Mouse (Mus musculus) layer of hippocampus, adult 9-11 months (tissue): Measurements from ENCODE around the gene Slc9b1.

Experiments used
- DNase-seq: peaks from one replicate; pipeline ENCODE4 v3.0.0; 2022

The Slc9b1 gene

GRCm38 (mm10) chr3:135395085-135395484 lies 47.3 kb downstream of the Slc9b1 start:
- no peak for DNase-seq

DNA sequence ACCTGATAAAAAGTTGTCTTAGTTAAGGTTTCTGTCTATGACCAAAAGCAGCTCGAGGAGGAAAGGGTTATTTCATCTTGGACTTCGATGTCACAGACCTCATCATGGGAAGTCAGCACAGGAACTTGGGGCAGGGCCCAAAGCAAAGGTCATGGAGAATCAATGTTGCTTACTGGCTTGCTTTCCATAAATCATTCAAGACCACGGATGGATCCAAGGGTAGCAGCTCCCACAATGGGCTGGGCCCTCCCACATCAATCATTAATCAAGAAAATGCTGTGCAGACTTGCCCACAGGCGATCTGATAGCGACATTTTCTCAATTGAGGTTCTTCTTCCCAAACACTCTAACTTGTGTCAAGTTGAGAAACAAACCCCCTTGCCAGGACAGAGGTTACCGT lies 48.3 kb downstream of the Slc9b1 start:
- no peak for DNase-seq

DNA sequence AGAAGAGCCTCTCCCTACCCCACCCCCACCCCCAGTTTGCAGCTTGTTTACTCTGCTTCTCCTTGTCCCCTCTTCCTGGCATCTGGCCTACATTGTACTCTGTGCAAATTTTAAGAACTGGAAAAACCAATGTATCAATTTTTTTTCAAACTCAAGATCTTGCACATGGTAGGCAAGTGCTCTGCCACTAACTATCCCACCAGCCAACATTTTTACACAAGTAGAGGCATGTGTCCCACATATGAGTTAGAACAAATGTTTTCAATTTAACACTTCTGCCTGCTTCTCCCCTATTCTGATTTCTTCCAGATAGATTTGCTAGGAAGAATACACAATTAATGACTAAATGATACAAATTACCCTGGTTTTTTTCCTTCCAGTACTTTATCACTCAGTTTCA lies 49.3 kb downstream of the Slc9b1 start:
- no peak for DNase-seq

DNA sequence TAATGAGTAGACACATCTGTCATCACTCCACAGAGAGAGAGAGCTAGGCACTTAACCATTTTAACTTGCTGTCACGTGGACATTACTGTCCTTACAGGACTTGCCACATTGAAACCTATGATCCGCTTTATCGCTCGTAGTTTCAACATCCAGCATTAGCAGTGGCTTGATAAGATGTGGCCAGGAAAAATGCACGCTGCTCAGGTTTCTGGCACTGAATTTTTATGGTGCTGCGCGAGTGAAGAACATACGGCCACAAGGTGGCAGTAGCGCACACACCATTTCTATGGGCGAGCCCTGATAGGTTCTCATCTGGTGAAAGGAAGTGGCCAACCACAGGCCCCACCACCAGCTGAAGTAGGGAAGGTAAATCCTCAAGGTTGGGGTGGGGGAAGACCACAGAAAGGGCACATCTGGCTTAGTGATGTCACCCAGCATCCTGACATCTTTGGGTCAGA lies 54.4 kb downstream of the Slc9b1 start:
- DNase-seq = peak; percentile 81

DNA sequence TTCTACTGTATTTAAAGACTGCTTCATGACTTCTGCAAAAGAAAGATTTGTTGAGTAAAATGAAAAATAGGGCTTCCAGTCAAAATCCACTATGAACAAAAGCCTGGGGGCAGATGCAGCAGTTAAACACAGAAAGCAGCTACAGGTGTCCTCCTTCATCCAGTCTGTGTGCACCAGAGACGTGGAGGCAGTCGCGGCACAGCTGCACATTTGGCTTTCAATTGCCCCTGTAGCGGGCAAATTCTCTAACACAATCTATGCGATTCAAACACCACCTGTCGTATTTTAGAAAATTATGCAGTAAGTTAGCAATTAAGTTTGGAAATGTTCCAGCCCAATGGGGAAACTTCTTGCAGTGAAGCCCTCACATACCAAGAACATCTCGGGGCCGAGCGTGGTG lies 55.4 kb downstream of the Slc9b1 start:
- peak; percentile 19 for DNase-seq

DNA sequence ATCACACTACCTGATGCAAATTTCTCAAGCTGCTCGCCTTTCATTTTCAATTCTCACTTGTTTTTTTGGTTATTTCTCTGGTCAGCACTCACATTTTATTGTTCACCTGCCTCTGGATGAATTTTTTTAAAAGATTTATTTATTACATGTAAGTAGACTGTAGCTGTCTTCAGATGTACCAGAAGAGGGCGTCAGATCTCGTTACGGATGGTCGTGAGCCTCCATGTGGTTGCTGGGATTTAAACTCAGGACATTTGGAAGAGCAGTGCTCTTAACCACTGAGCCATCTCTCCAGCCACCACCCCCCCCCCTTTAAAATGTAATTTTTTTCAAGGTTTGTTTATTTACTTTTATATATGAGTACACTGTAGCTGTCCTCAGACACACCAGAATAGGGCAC lies 56.0 kb downstream of the Slc9b1 start:
- DNase-seq = no peak

- DNase-seq = no peak
These were observed 56.8 kb downstream of the Slc9b1 start for GRCm38 (mm10) chr3:135404599-135404998.

DNA sequence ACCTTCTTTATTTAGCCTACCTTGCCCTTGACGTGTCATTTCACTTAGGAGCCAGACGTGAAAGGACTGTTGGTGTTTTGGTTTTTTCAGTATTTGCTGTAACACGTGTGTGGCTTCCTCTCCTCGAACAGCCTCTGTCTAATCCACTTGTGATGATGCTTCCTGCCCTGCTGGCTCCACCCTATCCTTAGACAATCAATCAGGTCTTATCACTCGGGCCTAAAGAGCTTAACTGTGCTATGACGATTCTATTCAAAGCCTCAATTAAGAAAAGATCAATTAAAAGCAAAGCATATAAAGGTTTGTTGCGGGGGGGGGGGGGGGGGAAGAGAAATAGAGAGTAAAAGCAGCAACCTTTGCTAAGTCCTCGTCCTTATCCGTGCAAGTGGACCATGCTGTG lies 59.5 kb downstream of the Slc9b1 start:
- no peak for DNase-seq

- no peak for DNase-seq
These were observed 61.4 kb downstream of the Slc9b1 start for GRCm38 (mm10) chr3:135409219-135409618.

GRCm38 (mm10) chr3:135411056-135411455 lies 63.2 kb downstream of the Slc9b1 start:
- no peak for DNase-seq

DNA sequence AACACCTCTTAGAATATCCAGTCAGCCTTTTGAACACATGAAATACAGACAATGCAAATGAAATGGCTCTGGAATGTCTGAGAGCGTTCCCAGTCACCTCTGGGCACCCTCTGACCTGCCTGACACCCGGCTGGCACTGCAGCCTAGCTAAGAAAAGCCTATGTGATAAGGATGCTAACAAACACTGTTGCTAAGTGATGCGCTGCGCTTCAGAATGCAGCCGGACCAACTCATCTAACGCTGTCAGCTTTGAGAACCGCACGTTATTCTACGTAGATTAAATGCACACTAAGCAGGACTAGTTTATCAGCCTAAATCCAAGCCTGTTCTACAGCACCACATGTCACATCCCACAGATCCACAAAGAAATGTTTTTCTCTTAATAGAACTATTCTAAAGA lies 64.0 kb downstream of the Slc9b1 start:
- DNase-seq = no peak

DNA sequence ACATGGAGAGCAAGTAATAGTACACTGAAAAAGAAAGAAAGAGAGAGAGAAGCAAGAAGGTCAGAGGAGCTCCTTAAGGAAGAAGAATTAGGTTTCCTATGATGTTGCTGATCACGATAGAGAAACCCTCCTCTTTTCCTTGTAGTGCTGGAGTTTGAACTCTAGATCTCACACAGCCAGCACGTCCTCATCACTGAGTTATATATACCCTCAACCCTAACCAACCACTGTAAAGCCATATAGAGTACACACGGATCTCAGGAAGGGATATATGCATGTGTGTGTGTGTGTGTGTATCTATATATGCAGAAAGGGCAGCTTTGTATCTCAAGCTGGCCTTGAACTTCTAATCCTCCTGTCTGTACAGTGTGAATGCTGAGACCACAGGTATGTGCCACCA lies 69.4 kb downstream of the Slc9b1 start:
- no peak for DNase-seq

- DNase-seq = no peak
These were observed 70.0 kb downstream of the Slc9b1 start for GRCm38 (mm10) chr3:135417799-135418198.

DNA sequence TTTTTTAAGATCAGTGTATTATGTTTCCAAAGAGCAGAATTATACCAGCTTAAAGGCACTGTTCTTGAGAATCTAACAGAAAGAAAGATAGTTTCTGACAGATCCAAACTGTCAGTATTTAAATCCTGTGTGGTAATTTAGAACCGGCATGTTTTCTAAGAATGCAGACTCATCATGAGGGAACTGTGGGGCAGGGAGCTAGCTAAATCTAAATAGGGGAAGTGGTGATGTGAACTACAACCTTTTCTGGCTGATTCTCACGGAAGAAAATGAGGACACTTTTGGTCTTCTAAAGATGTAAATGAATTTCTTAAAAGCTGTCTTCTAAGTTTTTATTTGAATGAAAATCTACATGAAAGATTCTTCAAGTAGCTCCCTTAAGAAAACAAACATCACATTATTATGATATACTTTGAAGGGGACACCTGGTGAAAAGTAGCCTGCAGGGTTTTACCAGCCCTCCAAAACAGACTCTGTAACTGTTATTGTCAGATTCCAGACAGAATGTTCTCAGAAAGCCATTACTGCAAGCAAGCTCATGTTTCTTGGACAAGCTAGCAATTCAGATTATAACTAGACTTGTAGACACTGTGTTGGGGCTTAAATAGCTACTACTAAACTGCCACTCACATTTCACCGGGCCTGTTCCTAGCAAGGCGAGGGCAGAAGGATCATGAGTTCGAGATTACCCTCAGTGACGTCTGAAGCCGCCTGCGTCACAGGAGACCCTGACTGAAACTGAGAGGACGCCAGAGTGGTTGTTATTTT lies 72.9 kb downstream of the Slc9b1 start:
- DNase-seq = no peak

- no peak for DNase-seq
These were observed 73.4 kb downstream of the Slc9b1 start for GRCm38 (mm10) chr3:135421310-135421594.

DNA sequence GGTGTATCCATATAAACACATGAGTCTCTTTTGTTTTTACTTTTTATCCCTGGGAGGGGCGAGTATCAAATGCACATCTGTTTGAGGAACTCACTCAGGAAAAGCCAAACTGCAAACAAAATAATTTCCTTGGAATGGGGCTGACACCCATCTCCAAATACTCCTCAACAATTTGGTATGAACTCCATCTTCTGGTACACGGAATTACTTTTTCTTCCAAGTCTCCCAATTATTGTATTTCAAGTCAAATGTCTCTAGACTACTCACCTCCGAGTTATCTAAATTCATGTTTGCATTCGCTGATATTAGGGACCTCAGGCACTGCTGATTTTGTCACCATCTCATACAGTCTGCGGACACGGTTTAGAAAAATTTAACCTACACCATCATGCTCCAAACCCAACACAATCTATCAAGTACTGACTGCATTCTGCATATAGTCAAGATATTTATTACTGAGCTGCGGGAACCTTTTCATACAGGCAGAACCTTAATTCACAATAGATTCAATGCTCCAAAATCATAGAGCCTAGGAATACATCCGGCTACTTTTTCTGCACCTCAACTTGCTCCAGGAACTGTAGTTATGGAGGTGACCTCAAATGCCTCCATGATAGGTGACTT lies 74.5 kb downstream of the Slc9b1 start:
- no peak for DNase-seq

DNA sequence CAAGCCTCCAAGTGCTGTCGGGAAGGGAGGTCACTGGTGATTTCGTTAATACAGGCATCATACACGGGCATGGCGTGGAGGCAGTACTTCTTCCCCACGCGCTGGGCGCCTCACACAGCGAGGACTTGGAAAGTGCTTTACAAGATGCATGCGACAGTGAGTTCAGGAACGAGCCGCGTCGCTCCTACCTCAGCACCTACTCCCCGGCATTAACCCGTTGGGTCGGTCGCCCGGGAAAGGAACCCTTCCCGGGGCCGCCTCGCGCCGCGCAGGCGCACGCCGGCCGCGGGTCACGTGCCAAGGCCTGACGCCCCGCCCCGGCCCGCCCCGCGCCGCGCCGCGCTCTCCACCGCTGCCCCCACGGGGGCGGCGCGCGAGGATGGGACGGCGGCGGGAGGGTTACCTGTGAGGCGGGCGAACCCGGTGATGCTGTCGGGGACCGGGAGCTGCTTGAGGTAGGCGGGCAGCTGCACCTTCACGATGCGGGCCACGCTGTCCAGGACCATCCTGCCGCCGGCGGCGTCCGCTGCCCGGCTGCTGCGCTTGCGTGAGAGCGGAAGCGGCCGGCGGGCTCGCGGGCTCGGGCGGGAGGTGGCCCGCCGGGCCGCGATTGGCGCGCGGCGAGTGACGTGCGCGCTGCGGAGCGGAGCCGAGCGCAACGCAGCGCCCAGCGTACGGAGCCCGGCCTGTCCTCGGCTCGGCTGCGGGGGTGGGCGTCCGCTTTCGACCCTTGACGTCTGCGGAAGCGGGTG lies 75.2 kb downstream of the Slc9b1 start:
- DNase-seq = peak; percentile 80

DNA sequence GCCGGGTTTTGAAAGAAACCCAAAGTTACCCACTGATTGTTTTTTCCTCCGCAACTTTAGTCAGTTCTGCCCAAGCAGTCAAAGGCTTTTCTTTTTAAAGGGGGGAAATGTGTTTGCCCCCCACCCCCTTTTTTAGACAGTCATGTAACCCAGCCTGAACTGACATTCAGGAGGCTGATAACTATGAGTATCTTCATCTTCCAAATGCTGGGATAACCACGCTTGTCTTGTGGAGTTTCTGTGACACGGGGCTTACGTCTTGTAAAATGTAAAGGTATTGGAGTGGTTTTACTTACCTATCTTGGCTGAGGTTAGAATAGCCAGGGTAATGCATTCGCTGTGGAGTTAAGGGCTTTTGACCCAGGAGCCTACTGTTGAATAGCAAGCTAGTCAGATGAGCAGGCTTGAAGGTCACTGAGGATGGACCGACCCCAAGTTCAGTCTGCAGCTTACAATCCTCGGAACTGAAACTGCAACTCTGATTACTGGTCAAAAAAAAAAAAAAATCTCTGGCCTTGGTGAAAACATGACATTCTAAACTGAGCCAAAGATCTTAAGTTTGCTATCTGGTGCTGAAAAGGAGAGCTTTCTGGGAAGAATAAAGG lies 75.9 kb downstream of the Slc9b1 start, which contains the start of gene Cisd2:
Gene Cisd2, minus strand, starts transcription at position 318 of the 605 bp plus-strand sequence.
- DNase-seq = no peak

GRCm38 (mm10) chr3:135436901-135437616 lies 89.2 kb downstream of the Slc9b1 start:
- peak; percentile 15 for DNase-seq

DNA sequence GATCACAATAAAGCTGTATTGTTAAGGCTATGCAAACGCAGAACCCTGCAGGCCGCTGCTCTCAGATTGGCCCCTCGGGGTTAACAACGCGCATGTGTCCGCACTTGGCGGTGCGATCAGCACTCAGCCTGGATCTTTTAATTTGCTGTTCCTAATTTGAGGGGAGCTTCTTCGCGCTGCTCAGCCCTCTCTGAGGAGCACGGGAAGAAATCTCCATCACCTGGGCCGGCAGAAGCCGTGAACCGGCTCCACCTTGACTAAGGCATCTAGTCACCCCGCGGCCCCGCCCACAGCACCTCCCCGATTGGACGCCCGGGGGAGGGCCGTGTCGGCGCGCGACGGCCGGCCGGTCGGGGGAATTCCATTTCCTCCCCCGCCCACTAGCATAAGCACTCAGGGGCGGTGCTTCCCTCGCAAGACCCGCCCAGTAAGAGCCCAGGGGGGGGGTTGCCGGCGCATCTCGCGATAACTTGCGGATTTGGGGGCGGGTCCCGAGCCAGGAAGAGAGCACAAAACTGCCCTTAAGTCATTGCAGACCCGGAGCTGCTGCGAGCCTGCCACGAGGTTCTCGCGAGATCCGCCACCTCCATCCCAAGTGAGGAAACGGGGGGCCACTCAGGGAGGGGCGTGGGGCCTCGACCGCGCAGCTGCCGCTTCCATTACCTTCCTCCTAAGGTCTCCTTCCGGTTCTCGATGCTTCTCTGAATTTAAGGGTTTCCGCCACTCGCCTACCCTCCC lies 90.1 kb downstream of the Slc9b1 start, which contains the start of gene Ube2d3:
Gene Ube2d3, plus strand, starts transcription at position 392 of the 738 bp plus-strand sequence.
- DNase-seq = peak; percentile 100

- peak; percentile 92 for DNase-seq
These were observed 90.7 kb downstream of the Slc9b1 start for GRCm38 (mm10) chr3:135438531-135438912.

GRCm38 (mm10) chr3:135438913-135439531 lies 91.2 kb downstream of the Slc9b1 start:
- peak; percentile 76 for DNase-seq
